Mouse (Mus musculus): ENCODE results near the gene Fancg. TPM values are rescaled to one million over a fixed set of nuclear protein-coding genes. Genes with fewer than 3 reads are reported as not detected.

Fancg gene
- polyA plus RNA-seq, 1 experiment, result 13.5 TPM

DNA sequence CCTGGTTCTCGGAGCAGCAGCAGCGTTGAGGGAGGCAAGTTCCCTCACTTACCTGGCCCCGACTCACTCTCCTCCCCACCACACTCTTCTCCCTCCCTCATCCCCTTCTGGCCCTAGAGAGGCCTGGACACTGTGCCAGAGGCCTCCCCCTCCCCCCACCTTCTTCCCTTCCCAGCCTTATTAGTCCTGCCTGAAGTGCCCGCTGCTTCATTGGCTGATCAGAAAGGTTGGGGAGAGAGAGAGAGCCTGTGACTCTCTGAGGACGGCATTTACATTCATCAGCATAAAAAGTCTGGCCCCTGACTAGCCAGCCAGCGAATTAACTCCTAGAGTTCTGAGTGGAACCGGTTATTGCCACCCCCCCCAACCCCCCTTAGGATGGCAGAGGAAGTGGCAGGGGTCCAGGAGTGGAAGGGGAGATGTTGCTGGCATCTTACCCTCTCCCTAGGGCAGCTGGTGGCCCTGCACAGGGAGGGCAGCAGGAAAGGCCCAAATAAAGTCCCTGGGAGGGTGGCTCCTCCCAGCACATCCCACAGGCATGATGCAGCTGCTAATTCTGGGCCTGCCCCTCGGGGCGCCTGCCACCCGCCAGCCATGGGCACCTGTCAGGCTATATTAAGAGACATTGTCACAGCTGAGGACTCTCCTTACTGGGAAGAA, 56.7 kb downstream of the Fancg start:
- WGBS, result 64% methylated on average over 10 of the region's 10 CpGs
- no peak for TF ChIP-seq CTCF (IDR thresholded peaks at IDR 0.05; ENCODE audit: extremely low read depth, insufficient read depth, insufficient read length, insufficient replicate concordance)
- TF ChIP-seq POLR2A (IDR thresholded peaks at IDR 0.05; ENCODE audit: low read depth, low read length), result no peak
- H3K27ac ChIP-seq (ENCODE audit: insufficient read depth, low read length), result no peak overlapping the region
- no peaks in the 10 kb centered on the region for H3K27me3 ChIP-seq (ENCODE audit: control insufficient read depth, insufficient read depth, low read length)
- no peak overlapping the region for H3K4me3 ChIP-seq (ENCODE audit: extremely low read depth, insufficient read depth, insufficient read length)
- peaks cover 4% of the 10 kb centered on the region; the same call in 1 of the 2 replicates for H3K4me1 ChIP-seq (ENCODE audit: control insufficient read depth, insufficient read depth, insufficient read length)
- peaks cover 5% of the 10 kb centered on the region; the same call in 1 of the 2 replicates for H3K36me3 ChIP-seq (ENCODE audit: control insufficient read depth, insufficient read depth, low read length)
- DNase-seq (ENCODE audit: low read depth in 1 of 2, low spot score in 2 of 2), result no peak

DNA sequence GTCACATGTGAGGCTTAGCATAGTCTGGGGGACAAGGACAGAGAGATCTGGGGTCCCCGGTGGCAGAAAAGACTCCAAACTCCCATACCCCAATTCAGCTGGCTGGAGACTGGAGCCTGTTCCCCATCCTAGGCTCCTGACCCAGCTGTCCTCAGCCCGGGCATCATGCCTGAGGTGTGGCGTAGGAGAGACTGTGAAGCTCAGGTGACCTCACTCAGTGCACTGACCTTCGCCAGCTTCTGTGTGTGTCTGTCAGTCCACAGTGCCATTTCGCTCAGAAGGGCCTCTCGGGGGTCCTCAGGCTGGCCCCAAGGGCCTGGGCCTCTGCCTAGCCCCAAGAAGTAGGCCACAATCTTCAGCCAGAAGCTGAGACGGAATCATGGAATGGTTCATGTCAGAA, 57.7 kb downstream of the Fancg start:
- no peak for DNase-seq (ENCODE audit: low read depth in 1 of 2, low spot score in 2 of 2)
- H3K27me3 ChIP-seq (ENCODE audit: control insufficient read depth, insufficient read depth, low read length), result no peaks in the 10 kb centered on the region
- WGBS, result 87% methylated on average over 7 of the region's 7 CpGs
- H3K4me1 ChIP-seq (ENCODE audit: control insufficient read depth, insufficient read depth, insufficient read length), result peaks cover 4% of the 10 kb centered on the region; the same call in 1 of the 2 replicates
- H3K36me3 ChIP-seq (ENCODE audit: control insufficient read depth, insufficient read depth, low read length), result peaks cover 4% of the 10 kb centered on the region; the same call in 1 of the 2 replicates
- TF ChIP-seq CTCF (IDR thresholded peaks at IDR 0.05; ENCODE audit: extremely low read depth, insufficient read depth, insufficient read length, insufficient replicate concordance) (no peak), POLR2A (IDR thresholded peaks at IDR 0.05; ENCODE audit: low read depth, low read length) (no peak)
- H3K27ac ChIP-seq (ENCODE audit: insufficient read depth, low read length), result no peak overlapping the region
- no peak overlapping the region for H3K4me3 ChIP-seq (ENCODE audit: extremely low read depth, insufficient read depth, insufficient read length)

Other genes with a start within 250 kb of the Fancg start
- gene Ccl21a, start 236.5 kb downstream of the Fancg start, polyA plus RNA-seq (2012; rRNA removed), result 248 and 325 TPM in 2 replicates
- gene Fam205a1, start 156.6 kb downstream of the Fancg start, polyA plus RNA-seq (2012; rRNA removed), result 0.05 TPM in 1 of 2 replicates, not detected in the other
- gene Gm12394, start 153.7 kb downstream of the Fancg start, polyA plus RNA-seq (2012; rRNA removed), result not detected in 2 replicates
- gene Fam205c, start 136.3 kb downstream of the Fancg start, polyA plus RNA-seq (2012; rRNA removed), result not detected in 2 replicates
- 1.1 and 1.5 TPM in 2 replicates for gene Phf24, start 93.8 kb downstream of the Fancg start, polyA plus RNA-seq (2012; rRNA removed)
- 12.2 and 15.1 TPM in 2 replicates for gene Dnajb5, start 60.7 kb downstream of the Fancg start, polyA plus RNA-seq (2012; rRNA removed)
- gene 1700022I11Rik, start 40.9 kb downstream of the Fancg start, polyA plus RNA-seq (2012; rRNA removed), result not detected in 2 replicates
- 68.4 and 76.1 TPM in 2 replicates for gene Vcp, start 10.0 kb downstream of the Fancg start, polyA plus RNA-seq (2012; rRNA removed)
- 25.2 and 33.4 TPM in 2 replicates for gene Pigo, start 15.3 kb upstream of the Fancg start, polyA plus RNA-seq (2012; rRNA removed)
- 42.8 and 47.0 TPM in 2 replicates for gene Stoml2, start 21.2 kb upstream of the Fancg start, polyA plus RNA-seq (2012; rRNA removed)
- 21.1 and 28.2 TPM in 2 replicates for gene Fam214b, start 35.7 kb upstream of the Fancg start, polyA plus RNA-seq (2012; rRNA removed)
- 0.65 and 0.92 TPM in 2 replicates for gene Unc13b, start 48.4 kb upstream of the Fancg start, polyA plus RNA-seq (2012; rRNA removed)